Mouse (Mus musculus): ENCODE measurements around the gene Creg2. TPM values are rescaled to one million over a fixed set of nuclear protein-coding genes. Genes with fewer than 3 reads are reported as not detected.

The Creg2 gene
- polyA plus RNA-seq (2014; fragmentation: Nextera tagmentation; extraction: Ambion mirVana), result 0.80 and 0.96 TPM in 2 replicates

DNA sequence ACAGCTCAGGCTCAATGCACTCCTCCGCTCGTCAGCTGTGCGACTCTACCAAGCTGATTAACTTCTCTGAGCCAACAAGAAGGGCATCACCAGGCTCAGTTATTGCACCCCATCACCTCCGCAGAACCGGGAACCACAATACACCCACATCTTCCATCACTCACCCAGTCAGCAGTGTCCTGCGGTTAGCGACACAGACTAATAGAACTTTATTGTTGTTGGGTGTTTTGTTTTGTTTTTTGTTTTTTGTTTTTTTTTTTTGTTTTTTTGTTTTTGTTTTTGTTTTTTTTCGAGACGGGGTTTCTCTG lies at the start of gene Creg2:
Gene Creg2 (minus strand): TSS at position 234 of the 308 bp plus-strand sequence.
- Histone ChIP-seq H3K4me3 (ENCODE audit: low read depth, low read length) (peak within 1 kb of the TSS; percentile 55), H3K4me1 (replicated peaks; ENCODE audit: control insufficient read depth, insufficient read depth, low read length) (no peaks in the 10 kb centered on the region; the same call in 1 of the 2 replicates), H3K9me3 (ENCODE audit: control insufficient read depth, low read length) (no peaks in the 10 kb centered on the region), H3K9ac (ENCODE audit: low read depth, low read length) (peak within 1 kb of the TSS; percentile 66), H3K27ac (ENCODE audit: low read depth, low read length) (no peak within 1 kb of the TSS), H3K4me2 (replicated peaks; ENCODE audit: low read depth, low read length) (peak within 1 kb of the TSS; percentile 98), H3K27me3 (ENCODE audit: control insufficient read depth, insufficient read depth, low read length) (peaks cover 7% of the 10 kb centered on the region; the same call in 1 of the 2 replicates), H3K36me3 (ENCODE audit: control insufficient read depth, insufficient read depth, low read length) (no peaks in the 10 kb centered on the region)
- WGBS, result 38% methylated on average over 9 of the region's 9 CpGs
- ATAC-seq (ENCODE audit: low FRiP score) (no peak), DNase-seq (ENCODE audit: low spot score) (no peak)

DNA sequence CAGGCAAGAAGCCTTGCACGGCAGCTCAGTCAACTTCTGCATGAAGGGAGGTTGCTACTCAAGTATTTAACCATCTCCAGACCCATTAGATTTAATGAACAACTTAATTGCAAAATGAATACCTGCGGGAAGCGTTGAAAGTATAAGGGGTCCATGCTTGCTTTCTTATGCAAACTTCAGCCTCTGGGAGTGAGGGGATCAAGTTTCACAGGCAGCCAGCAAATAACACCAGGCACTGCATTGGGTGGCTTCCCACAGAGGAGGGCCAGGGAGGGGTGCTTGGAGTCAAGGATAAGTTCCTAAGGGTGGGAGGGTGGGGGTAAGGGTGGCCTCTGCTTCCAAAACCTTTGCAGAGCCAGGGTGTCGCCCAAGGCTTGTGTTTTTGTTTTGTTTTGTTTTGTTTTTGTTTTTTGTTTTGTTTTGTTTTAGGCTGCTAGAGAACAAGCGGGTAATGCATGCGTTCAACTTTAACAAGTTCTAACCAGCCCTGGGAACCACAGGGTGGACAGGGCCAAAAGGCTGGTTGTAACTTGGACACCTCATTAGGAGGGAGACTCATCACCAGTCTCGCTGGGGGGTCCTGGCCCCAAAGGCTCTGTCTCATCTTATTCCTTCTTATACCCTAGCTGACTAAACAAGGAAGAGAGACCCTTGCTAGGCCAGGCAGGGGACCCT lies 49.5 kb upstream of the Creg2 start:
- H3K27me3 ChIP-seq (ENCODE audit: control insufficient read depth, insufficient read depth, low read length), result no peaks in the 10 kb centered on the region
- no peaks in the 10 kb centered on the region for H3K36me3 ChIP-seq (ENCODE audit: control insufficient read depth, insufficient read depth, low read length)
- H3K4me2 ChIP-seq (replicated peaks; ENCODE audit: low read depth, low read length), result no peak overlapping the region
- no peak overlapping the region for H3K4me3 ChIP-seq (ENCODE audit: low read depth, low read length)
- peak overlapping the region; percentile 51; the same call in 1 of the 2 replicates for H3K27ac ChIP-seq (ENCODE audit: low read depth, low read length)
- H3K9ac ChIP-seq (ENCODE audit: low read depth, low read length), result peak overlapping the region; percentile 31; the same call in 1 of the 2 replicates
- 9% methylated on average over 7 of the region's 7 CpGs for WGBS
- ATAC-seq (ENCODE audit: low FRiP score), result peak; percentile 63; the same call in 1 of the 2 replicates
- H3K4me1 ChIP-seq (replicated peaks; ENCODE audit: control insufficient read depth, insufficient read depth, low read length), result peaks cover 9% of the 10 kb centered on the region; the same call in 1 of the 2 replicates
- no peak for DNase-seq (ENCODE audit: low spot score)
- H3K9me3 ChIP-seq (ENCODE audit: control insufficient read depth, low read length), result no peaks in the 10 kb centered on the region

DNA sequence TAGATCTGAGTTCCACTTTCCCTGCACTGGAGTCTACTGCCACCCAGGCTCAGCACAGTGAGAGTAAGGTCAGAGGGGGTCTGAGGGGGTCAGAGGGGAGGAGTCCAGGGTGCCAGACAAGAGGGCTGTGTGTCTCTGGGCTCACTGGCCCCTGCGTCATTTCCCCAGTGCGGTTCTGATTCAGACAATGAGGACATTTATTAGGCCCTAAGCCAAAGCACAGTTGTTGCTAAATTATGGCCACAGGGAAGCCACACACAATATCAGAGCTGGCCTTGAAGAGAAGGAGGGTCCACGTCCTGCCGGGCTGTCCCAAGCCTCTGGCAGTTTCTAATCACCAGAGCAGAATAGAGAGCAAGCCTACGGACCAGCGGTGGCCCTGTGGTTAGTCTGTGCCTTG lies 47.2 kb upstream of the Creg2 start:
- H3K27me3 ChIP-seq (ENCODE audit: control insufficient read depth, insufficient read depth, low read length), result no peaks in the 10 kb centered on the region
- no peak overlapping the region for H3K27ac ChIP-seq (ENCODE audit: low read depth, low read length)
- no peak overlapping the region for H3K4me3 ChIP-seq (ENCODE audit: low read depth, low read length)
- H3K9ac ChIP-seq (ENCODE audit: low read depth, low read length), result no peak overlapping the region
- H3K9me3 ChIP-seq (ENCODE audit: control insufficient read depth, low read length), result no peaks in the 10 kb centered on the region
- no peaks in the 10 kb centered on the region for H3K36me3 ChIP-seq (ENCODE audit: control insufficient read depth, insufficient read depth, low read length)
- peaks cover 9% of the 10 kb centered on the region; the same call in 1 of the 2 replicates for H3K4me1 ChIP-seq (replicated peaks; ENCODE audit: control insufficient read depth, insufficient read depth, low read length)
- 33% methylated on average over 6 of the region's 6 CpGs for WGBS
- H3K4me2 ChIP-seq (replicated peaks; ENCODE audit: low read depth, low read length), result no peak overlapping the region
- no peak for ATAC-seq (ENCODE audit: low FRiP score)
- DNase-seq (ENCODE audit: low spot score), result no peak

DNA sequence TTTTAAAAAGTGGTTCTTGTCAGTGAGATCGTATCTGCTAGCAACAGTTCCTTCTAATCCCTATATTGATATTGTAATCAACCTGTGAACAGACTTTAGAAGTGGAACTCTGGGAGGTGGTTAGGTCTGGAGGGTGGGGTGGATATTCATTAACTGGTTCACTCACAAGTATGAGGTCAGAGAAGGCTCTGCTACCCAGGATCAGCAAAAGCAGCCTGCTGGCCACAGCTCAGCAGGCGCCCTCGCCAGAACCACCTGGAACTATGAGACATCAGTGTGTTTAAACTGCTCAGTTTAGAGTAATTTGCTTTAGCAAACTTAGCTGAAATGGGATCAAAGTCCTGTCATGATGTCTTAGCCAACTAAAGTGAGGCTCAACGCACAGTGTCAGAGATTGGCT lies 43.9 kb upstream of the Creg2 start:
- Histone ChIP-seq H3K36me3 (ENCODE audit: control insufficient read depth, insufficient read depth, low read length) (no peaks in the 10 kb centered on the region), H3K9ac (ENCODE audit: low read depth, low read length) (no peak overlapping the region), H3K27me3 (ENCODE audit: control insufficient read depth, insufficient read depth, low read length) (no peaks in the 10 kb centered on the region), H3K4me3 (ENCODE audit: low read depth, low read length) (no peak overlapping the region), H3K4me2 (replicated peaks; ENCODE audit: low read depth, low read length) (no peak overlapping the region), H3K4me1 (replicated peaks; ENCODE audit: control insufficient read depth, insufficient read depth, low read length) (no peaks in the 10 kb centered on the region; the same call in 1 of the 2 replicates), H3K9me3 (ENCODE audit: control insufficient read depth, low read length) (no peaks in the 10 kb centered on the region), H3K27ac (ENCODE audit: low read depth, low read length) (no peak overlapping the region)
- WGBS, result 59% methylated on average over 4 of the region's 4 CpGs
- DNase-seq (ENCODE audit: low spot score) (no peak), ATAC-seq (ENCODE audit: low FRiP score) (no peak)

DNA sequence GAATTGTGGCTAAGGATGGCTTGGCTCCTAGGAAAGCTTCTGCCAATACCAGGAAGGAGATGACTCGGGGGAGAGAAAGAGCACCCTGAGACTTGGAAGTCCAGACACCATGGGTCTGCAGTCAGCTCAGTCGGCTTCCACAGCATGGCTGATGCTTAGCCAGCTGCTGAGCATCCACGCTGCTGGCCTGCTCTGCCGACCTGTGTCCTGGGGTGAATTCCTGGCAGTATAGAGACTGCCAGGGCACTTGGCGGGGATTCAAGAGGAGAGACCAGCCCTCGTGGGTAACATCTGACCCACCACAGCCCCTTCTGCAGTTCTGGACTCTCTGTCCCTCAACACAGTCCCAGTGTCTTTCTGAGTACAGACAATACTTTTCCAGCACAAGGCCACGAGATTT lies 43.5 kb upstream of the Creg2 start:
- H3K36me3 ChIP-seq (ENCODE audit: control insufficient read depth, insufficient read depth, low read length), result no peaks in the 10 kb centered on the region
- no peak overlapping the region for H3K4me2 ChIP-seq (replicated peaks; ENCODE audit: low read depth, low read length)
- DNase-seq (ENCODE audit: low spot score) (no peak), ATAC-seq (ENCODE audit: low FRiP score) (no peak)
- no peaks in the 10 kb centered on the region for H3K27me3 ChIP-seq (ENCODE audit: control insufficient read depth, insufficient read depth, low read length)
- H3K9me3 ChIP-seq (ENCODE audit: control insufficient read depth, low read length), result no peaks in the 10 kb centered on the region
- H3K4me1 ChIP-seq (replicated peaks; ENCODE audit: control insufficient read depth, insufficient read depth, low read length), result no peaks in the 10 kb centered on the region; the same call in 1 of the 2 replicates
- no peak overlapping the region for H3K9ac ChIP-seq (ENCODE audit: low read depth, low read length)
- H3K27ac ChIP-seq (ENCODE audit: low read depth, low read length), result no peak overlapping the region
- no peak overlapping the region for H3K4me3 ChIP-seq (ENCODE audit: low read depth, low read length)
- WGBS, result 56% methylated on average over 7 of the region's 7 CpGs

DNA sequence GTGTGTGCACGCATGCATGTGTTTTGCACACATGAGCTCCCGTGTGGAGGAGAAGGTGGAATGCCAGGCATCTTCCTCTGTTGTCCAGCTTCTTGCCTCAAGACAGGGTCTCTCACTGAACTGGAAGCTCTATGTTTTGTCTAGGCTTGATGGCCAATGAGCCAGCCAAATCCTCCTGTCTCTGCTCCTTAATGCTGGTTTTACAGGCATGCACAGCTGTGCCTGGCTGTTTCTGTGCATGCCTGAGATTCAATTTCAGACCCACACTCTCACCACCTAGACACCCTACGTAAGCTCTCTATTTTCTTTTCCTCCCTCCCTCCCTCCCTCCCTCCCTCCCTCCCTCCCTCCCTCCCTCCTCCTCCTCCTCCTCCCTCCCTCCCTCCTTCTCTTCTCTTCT lies 40.7 kb upstream of the Creg2 start:
- no peak overlapping the region for H3K9ac ChIP-seq (ENCODE audit: low read depth, low read length)
- H3K4me2 ChIP-seq (replicated peaks; ENCODE audit: low read depth, low read length), result no peak overlapping the region
- H3K4me1 ChIP-seq (replicated peaks; ENCODE audit: control insufficient read depth, insufficient read depth, low read length), result no peaks in the 10 kb centered on the region
- no peaks in the 10 kb centered on the region for H3K27me3 ChIP-seq (ENCODE audit: control insufficient read depth, insufficient read depth, low read length)
- WGBS, result 75% methylated on average over 3 of the region's 3 CpGs
- DNase-seq (ENCODE audit: low spot score) (no peak), ATAC-seq (ENCODE audit: low FRiP score) (no peak)
- H3K27ac ChIP-seq (ENCODE audit: low read depth, low read length), result no peak overlapping the region
- no peaks in the 10 kb centered on the region for H3K9me3 ChIP-seq (ENCODE audit: control insufficient read depth, low read length)
- H3K4me3 ChIP-seq (ENCODE audit: low read depth, low read length), result no peak overlapping the region
- no peaks in the 10 kb centered on the region for H3K36me3 ChIP-seq (ENCODE audit: control insufficient read depth, insufficient read depth, low read length)

DNA sequence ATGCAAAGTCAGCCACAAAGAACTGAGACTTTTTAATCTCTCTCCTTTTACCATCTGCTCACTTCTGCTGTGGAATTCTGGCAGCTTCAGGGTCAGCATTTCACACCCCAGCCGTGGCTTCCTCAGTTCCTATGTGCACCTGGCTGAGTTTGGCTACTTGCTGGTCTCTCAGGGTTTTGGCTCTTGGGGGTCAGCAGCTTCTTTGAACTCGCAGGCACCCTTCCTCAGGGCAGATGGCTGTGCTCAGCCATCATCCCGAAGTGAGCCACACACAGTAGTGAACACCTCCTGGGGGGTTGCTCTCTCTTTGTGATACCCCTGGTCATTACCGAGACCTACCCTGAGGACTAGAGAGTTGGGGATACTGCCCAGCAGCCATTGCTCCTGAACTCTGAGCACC lies 39.8 kb upstream of the Creg2 start:
- H3K27me3 ChIP-seq (ENCODE audit: control insufficient read depth, insufficient read depth, low read length), result no peaks in the 10 kb centered on the region
- 59% methylated on average over 4 of the region's 4 CpGs for WGBS
- no peak overlapping the region for H3K4me3 ChIP-seq (ENCODE audit: low read depth, low read length)
- ATAC-seq (ENCODE audit: low FRiP score) (no peak), DNase-seq (ENCODE audit: low spot score) (no peak)
- no peak overlapping the region for H3K27ac ChIP-seq (ENCODE audit: low read depth, low read length)
- no peak overlapping the region for H3K9ac ChIP-seq (ENCODE audit: low read depth, low read length)
- no peaks in the 10 kb centered on the region for H3K36me3 ChIP-seq (ENCODE audit: control insufficient read depth, insufficient read depth, low read length)
- no peaks in the 10 kb centered on the region for H3K4me1 ChIP-seq (replicated peaks; ENCODE audit: control insufficient read depth, insufficient read depth, low read length)
- no peaks in the 10 kb centered on the region for H3K9me3 ChIP-seq (ENCODE audit: control insufficient read depth, low read length)
- no peak overlapping the region for H3K4me2 ChIP-seq (replicated peaks; ENCODE audit: low read depth, low read length)

DNA sequence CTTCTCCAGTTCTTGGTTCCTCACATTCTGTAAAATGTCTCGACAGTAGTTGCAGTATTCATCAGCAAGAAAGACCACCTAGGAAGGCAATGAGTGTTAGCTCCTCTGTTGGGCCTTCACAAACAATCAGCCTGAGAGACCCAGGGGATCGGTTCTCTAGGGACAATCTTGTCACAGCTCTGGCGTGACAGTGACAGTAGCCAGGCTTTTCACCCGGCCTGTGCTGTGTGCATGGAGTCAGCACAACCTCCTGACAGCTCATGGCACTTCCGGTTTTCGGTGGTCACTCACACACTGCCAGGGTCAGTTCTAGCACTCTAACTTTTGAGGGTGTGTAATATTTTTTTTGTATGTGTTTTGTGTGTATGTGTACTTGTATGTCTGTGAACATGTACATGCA lies 37.3 kb upstream of the Creg2 start:
- Histone ChIP-seq H3K4me3 (ENCODE audit: low read depth, low read length) (no peak overlapping the region), H3K27me3 (ENCODE audit: control insufficient read depth, insufficient read depth, low read length) (no peaks in the 10 kb centered on the region), H3K4me2 (replicated peaks; ENCODE audit: low read depth, low read length) (no peak overlapping the region), H3K36me3 (ENCODE audit: control insufficient read depth, insufficient read depth, low read length) (no peaks in the 10 kb centered on the region), H3K27ac (ENCODE audit: low read depth, low read length) (no peak overlapping the region), H3K9ac (ENCODE audit: low read depth, low read length) (no peak overlapping the region), H3K4me1 (replicated peaks; ENCODE audit: control insufficient read depth, insufficient read depth, low read length) (no peaks in the 10 kb centered on the region), H3K9me3 (ENCODE audit: control insufficient read depth, low read length) (no peaks in the 10 kb centered on the region)
- ATAC-seq (ENCODE audit: low FRiP score) (no peak), DNase-seq (ENCODE audit: low spot score) (no peak)
- 76% methylated on average over 6 of the region's 6 CpGs for WGBS

DNA sequence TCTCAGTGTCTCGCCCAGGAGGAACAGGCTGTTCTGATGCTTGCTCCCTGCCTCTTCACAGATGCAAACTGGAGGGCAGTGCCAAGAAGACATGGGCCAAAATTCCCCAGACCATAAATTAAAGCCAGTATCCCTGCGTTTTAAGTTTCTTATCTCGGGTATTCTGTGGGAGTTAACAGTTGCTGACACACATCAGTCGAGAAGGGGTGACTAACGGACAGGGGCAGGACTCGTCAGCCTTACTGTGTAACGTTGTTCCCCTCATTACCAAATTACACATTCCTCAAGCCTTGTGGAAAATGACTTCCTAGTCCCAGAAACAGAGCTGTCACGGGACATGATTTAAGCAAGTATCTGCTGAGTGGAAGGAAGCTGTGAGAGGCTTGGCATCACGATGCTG lies 36.0 kb upstream of the Creg2 start:
- no peak overlapping the region for H3K27ac ChIP-seq (ENCODE audit: low read depth, low read length)
- 80% methylated on average over 9 of the region's 9 CpGs for WGBS

More for the DNA sequence above, 36.0 kb upstream of the Creg2 start:
- H3K4me1 ChIP-seq (replicated peaks; ENCODE audit: control insufficient read depth, insufficient read depth, low read length), result no peaks in the 10 kb centered on the region
- no peak overlapping the region for H3K4me2 ChIP-seq (replicated peaks; ENCODE audit: low read depth, low read length)
- H3K9ac ChIP-seq (ENCODE audit: low read depth, low read length), result no peak overlapping the region
- H3K9me3 ChIP-seq (ENCODE audit: control insufficient read depth, low read length), result no peaks in the 10 kb centered on the region
- no peak for DNase-seq (ENCODE audit: low spot score)
- H3K36me3 ChIP-seq (ENCODE audit: control insufficient read depth, insufficient read depth, low read length), result no peaks in the 10 kb centered on the region
- no peak overlapping the region for H3K4me3 ChIP-seq (ENCODE audit: low read depth, low read length)
- no peak for ATAC-seq (ENCODE audit: low FRiP score)
- no peaks in the 10 kb centered on the region for H3K27me3 ChIP-seq (ENCODE audit: control insufficient read depth, insufficient read depth, low read length)
